Mouse (Mus musculus): ENCODE data around the gene Nrxn2. TPM values are rescaled to one million over a fixed set of nuclear protein-coding genes. Genes with fewer than 3 reads are reported as not detected.

Nrxn2 gene
- 46.3 and 66.5 TPM in 2 replicates for polyA plus RNA-seq (2014; fragmentation: Nextera tagmentation; extraction: Ambion mirVana)

- ATAC-seq (ENCODE audit: low read depth), result peak; percentile 93
- peak within 1 kb of the TSS; percentile 80 for H3K9ac ChIP-seq (replicated peaks; ENCODE audit: low read depth, low read length)
- WGBS, result 1% methylated on average over 35 of the region's 46 CpGs
- no peaks in the 10 kb centered on the region for H3K9me3 ChIP-seq (ENCODE audit: control insufficient read depth, low read length)
- peaks cover 47% of the 10 kb centered on the region for H3K4me1 ChIP-seq (ENCODE audit: control insufficient read depth, insufficient read depth, low read length)
- no peaks in the 10 kb centered on the region for H3K36me3 ChIP-seq (ENCODE audit: control insufficient read depth, insufficient read depth, low read length)
- peak within 1 kb of the TSS; percentile 64 for H3K4me3 ChIP-seq (ENCODE audit: low read depth, low read length)
- peak within 1 kb of the TSS; percentile 78 for H3K4me2 ChIP-seq (ENCODE audit: low read depth, low read length)
- H3K27me3 ChIP-seq (ENCODE audit: control insufficient read depth, insufficient read depth, low read length), result no peaks in the 10 kb centered on the region
- H3K27ac ChIP-seq (ENCODE audit: low read depth, low read length), result peak within 1 kb of the TSS; percentile 92
Measured at GRCm38 (mm10) chr19:6418233-6418879, at the start of gene Nrxn2. TSS of gene Nrxn2 (plus strand) at chr19:6418731.

DNA sequence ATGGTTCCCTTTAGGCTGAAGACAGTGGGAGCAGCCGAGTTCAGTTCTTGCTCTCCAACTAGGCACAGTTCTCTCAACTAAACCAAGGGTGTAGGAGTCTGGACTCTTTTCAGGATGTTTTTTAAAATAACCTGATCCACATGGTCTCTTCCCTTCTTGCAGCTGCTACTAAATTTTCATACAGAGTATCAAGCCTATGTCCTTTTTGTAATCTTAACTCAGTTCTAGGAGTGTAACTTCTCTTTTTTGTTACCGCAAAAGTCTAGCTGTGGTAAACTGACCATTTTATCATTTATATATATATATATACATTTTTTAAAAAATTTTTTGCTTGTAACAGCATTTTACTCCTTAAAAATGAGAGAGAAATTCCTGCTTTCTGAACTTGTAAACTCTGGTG, 48.4 kb upstream of the Nrxn2 start:
- H3K9me3 ChIP-seq (ENCODE audit: control insufficient read depth, low read length), result no peaks in the 10 kb centered on the region
- no peak overlapping the region for H3K9ac ChIP-seq (replicated peaks; ENCODE audit: low read depth, low read length)
- peaks cover 6% of the 10 kb centered on the region for H3K4me1 ChIP-seq (ENCODE audit: control insufficient read depth, insufficient read depth, low read length)
- H3K27ac ChIP-seq (ENCODE audit: low read depth, low read length), result no peak overlapping the region
- H3K4me3 ChIP-seq (ENCODE audit: low read depth, low read length), result no peak overlapping the region
- no peak for ATAC-seq (ENCODE audit: low read depth)
- 91% methylated on average over 2 of the region's 2 CpGs for WGBS
- peaks cover 94% of the 10 kb centered on the region for H3K36me3 ChIP-seq (ENCODE audit: control insufficient read depth, insufficient read depth, low read length)
- no peaks in the 10 kb centered on the region for H3K27me3 ChIP-seq (ENCODE audit: control insufficient read depth, insufficient read depth, low read length)
- H3K4me2 ChIP-seq (ENCODE audit: low read depth, low read length), result no peak overlapping the region

DNA sequence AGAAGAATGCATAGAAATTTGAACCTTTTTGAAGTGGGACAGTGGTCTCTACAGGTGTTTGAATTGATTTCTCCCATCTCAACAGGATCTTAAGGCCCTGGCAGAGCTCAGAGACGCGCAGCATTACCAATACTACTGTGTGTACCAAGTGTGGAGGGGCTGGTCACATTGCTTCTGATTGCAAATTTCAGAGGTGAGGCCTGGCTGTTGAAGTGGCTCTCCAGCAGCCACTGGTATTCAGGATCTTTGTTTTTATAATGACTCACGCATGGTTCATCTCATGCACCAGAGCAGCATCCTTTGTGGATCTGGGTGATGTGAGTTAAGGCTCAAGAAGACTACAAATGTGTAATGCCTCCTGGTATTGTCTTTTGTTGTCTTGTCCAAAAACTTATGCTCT, 46.1 kb upstream of the Nrxn2 start:
- no peak overlapping the region for H3K27ac ChIP-seq (ENCODE audit: low read depth, low read length)
- H3K4me3 ChIP-seq (ENCODE audit: low read depth, low read length), result no peak overlapping the region
- H3K27me3 ChIP-seq (ENCODE audit: control insufficient read depth, insufficient read depth, low read length), result no peaks in the 10 kb centered on the region
- H3K9ac ChIP-seq (replicated peaks; ENCODE audit: low read depth, low read length), result no peak overlapping the region
- 100% methylated on average over 3 of the region's 3 CpGs for WGBS
- H3K9me3 ChIP-seq (ENCODE audit: control insufficient read depth, low read length), result no peaks in the 10 kb centered on the region
- no peak overlapping the region for H3K4me2 ChIP-seq (ENCODE audit: low read depth, low read length)
- peaks cover 96% of the 10 kb centered on the region for H3K36me3 ChIP-seq (ENCODE audit: control insufficient read depth, insufficient read depth, low read length)
- H3K4me1 ChIP-seq (ENCODE audit: control insufficient read depth, insufficient read depth, low read length), result no peaks in the 10 kb centered on the region
- ATAC-seq (ENCODE audit: low read depth), result no peak

DNA sequence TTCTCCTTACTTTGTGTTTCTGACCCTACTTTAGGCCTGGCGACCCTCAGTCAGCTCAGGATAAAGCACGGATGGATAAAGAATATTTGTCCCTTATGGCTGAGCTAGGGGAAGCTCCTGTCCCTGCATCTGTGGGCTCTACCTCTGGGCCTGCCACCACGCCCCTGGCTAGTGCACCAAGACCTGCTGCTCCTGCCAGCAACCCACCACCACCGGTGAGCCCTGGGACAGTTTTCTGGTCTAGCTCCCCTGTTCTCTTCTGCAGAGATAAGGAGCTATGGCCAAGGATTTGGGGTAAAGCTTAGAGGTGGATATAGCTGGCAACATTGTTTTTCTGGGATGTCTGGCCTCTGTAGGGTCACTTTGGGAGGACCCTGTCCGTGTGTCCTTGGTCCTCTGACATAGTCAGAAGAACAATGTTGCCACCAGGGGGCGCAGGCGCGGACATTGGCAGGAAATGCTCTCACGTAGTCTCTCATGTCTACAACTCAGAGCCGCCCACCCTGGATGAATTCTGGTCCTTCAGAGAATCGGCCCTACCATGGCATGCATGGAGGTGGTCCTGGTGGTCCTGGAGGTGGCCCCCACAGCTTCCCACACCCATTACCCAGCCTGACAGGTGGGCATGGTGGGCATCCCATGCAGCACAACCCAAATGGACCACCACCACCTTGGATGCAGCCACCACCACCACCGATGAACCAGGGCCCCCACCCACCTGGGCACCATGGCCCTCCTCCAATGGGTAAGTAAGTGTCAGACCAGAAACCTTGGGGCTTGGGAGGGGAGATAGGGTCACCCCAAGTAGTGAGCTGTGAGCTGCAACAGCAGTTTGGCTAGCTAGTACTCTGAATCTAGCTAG, 44.8 kb upstream of the Nrxn2 start:
- no peak overlapping the region for H3K4me2 ChIP-seq (ENCODE audit: low read depth, low read length)
- H3K27me3 ChIP-seq (ENCODE audit: control insufficient read depth, insufficient read depth, low read length), result no peaks in the 10 kb centered on the region
- peaks cover 86% of the 10 kb centered on the region for H3K36me3 ChIP-seq (ENCODE audit: control insufficient read depth, insufficient read depth, low read length)
- peak; percentile 45; the same call in 1 of the 2 replicates for ATAC-seq (ENCODE audit: low read depth)
- no peak overlapping the region for H3K9ac ChIP-seq (replicated peaks; ENCODE audit: low read depth, low read length)
- 73% methylated on average over 12 of the region's 12 CpGs for WGBS
- no peaks in the 10 kb centered on the region for H3K4me1 ChIP-seq (ENCODE audit: control insufficient read depth, insufficient read depth, low read length)
- no peak overlapping the region for H3K27ac ChIP-seq (ENCODE audit: low read depth, low read length)
- H3K4me3 ChIP-seq (ENCODE audit: low read depth, low read length), result no peak overlapping the region
- no peaks in the 10 kb centered on the region for H3K9me3 ChIP-seq (ENCODE audit: control insufficient read depth, low read length)

DNA sequence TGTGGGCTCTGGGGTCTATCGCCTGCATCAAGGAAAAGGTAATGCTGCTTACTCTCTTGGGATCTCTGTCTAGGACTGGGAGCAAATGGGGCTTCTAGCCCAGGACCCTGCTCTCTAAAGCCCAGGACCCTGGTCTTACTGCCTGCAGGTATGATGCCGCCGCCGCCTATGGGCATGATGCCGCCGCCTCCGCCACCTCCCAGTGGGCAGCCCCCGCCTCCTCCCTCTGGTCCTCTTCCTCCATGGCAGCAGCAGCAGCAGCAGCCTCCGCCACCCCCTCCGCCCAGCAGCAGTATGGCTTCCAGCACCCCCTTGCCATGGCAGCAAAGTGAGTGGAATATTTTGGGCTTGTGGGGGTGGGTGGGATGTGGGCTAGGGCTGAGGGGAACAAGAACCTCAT, 44.0 kb upstream of the Nrxn2 start:
- Histone ChIP-seq H3K4me3 (ENCODE audit: low read depth, low read length) (no peak overlapping the region), H3K4me2 (ENCODE audit: low read depth, low read length) (no peak overlapping the region), H3K9me3 (ENCODE audit: control insufficient read depth, low read length) (no peaks in the 10 kb centered on the region), H3K4me1 (ENCODE audit: control insufficient read depth, insufficient read depth, low read length) (no peaks in the 10 kb centered on the region), H3K27ac (ENCODE audit: low read depth, low read length) (no peak overlapping the region), H3K36me3 (ENCODE audit: control insufficient read depth, insufficient read depth, low read length) (peaks cover 78% of the 10 kb centered on the region), H3K9ac (replicated peaks; ENCODE audit: low read depth, low read length) (no peak overlapping the region), H3K27me3 (ENCODE audit: control insufficient read depth, insufficient read depth, low read length) (no peaks in the 10 kb centered on the region)
- WGBS, result 96% methylated on average over 10 of the region's 10 CpGs
- ATAC-seq (ENCODE audit: low read depth), result no peak

- no peaks in the 10 kb centered on the region for H3K27me3 ChIP-seq (ENCODE audit: control insufficient read depth, insufficient read depth, low read length)
- peaks cover 70% of the 10 kb centered on the region for H3K36me3 ChIP-seq (ENCODE audit: control insufficient read depth, insufficient read depth, low read length)
- ATAC-seq (ENCODE audit: low read depth), result 0 out of 2 replicates have a peak, but pooled peaks have one; percentile 29
- no peak overlapping the region for H3K4me3 ChIP-seq (ENCODE audit: low read depth, low read length)
- no peaks in the 10 kb centered on the region for H3K9me3 ChIP-seq (ENCODE audit: control insufficient read depth, low read length)
- no peak overlapping the region for H3K9ac ChIP-seq (replicated peaks; ENCODE audit: low read depth, low read length)
- WGBS, result 80% methylated on average over 38 of the region's 42 CpGs
- no peak overlapping the region for H3K27ac ChIP-seq (ENCODE audit: low read depth, low read length)
- H3K4me2 ChIP-seq (ENCODE audit: low read depth, low read length), result no peak overlapping the region
- H3K4me1 ChIP-seq (ENCODE audit: control insufficient read depth, insufficient read depth, low read length), result no peaks in the 10 kb centered on the region
Measured at GRCm38 (mm10) chr19:6375423-6376254, 42.9 kb upstream of the Nrxn2 start.

DNA sequence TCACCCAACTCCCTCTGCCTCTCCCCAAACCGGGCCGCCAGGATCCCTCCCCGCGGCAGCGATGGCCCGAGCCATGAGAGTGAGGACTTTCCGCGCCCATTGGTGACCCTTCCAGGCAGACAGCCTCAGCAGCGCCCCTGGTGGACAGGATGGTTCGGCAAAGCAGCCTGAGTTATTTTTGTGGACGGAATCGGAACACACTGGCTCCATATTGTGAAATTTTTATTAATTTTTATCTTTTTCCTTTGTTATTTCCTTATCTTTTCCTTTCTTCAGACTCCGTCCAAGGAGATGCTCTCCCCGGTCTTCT, 42.3 kb upstream of the Nrxn2 start:
- peaks cover 65% of the 10 kb centered on the region for H3K36me3 ChIP-seq (ENCODE audit: control insufficient read depth, insufficient read depth, low read length)
- H3K4me2 ChIP-seq (ENCODE audit: low read depth, low read length), result no peak overlapping the region
- no peaks in the 10 kb centered on the region for H3K4me1 ChIP-seq (ENCODE audit: control insufficient read depth, insufficient read depth, low read length)
- H3K9ac ChIP-seq (replicated peaks; ENCODE audit: low read depth, low read length), result no peak overlapping the region
- no peaks in the 10 kb centered on the region for H3K27me3 ChIP-seq (ENCODE audit: control insufficient read depth, insufficient read depth, low read length)
- no peak overlapping the region for H3K4me3 ChIP-seq (ENCODE audit: low read depth, low read length)
- H3K9me3 ChIP-seq (ENCODE audit: control insufficient read depth, low read length), result no peaks in the 10 kb centered on the region
- no peak overlapping the region for H3K27ac ChIP-seq (ENCODE audit: low read depth, low read length)
- no peak for ATAC-seq (ENCODE audit: low read depth)
- WGBS, result 76% methylated on average over 14 of the region's 14 CpGs

DNA sequence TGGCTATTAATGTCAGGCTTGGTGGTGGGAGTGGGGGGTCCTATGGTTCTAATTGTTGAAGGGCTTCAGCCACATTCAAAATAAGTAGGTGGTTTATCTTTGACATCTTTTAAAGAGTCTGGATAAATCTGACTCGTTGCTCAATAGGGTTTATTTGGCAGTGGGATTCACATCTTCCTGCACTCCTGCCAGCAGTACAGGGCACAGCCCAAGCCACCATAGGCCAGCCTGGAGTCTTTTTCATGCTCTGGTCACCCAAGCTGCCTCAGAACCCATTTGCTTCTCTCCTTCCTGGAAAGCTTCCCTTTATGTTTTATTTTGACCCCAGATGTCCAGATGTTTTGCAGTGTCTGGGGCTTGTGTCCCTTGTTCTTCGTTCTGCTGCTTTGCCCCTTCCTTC, 41.9 kb upstream of the Nrxn2 start:
- no peak for ATAC-seq (ENCODE audit: low read depth)
- 79% methylated on average over 2 of the region's 2 CpGs for WGBS
- H3K27ac ChIP-seq (ENCODE audit: low read depth, low read length), result no peak overlapping the region
- H3K27me3 ChIP-seq (ENCODE audit: control insufficient read depth, insufficient read depth, low read length), result no peaks in the 10 kb centered on the region
- no peaks in the 10 kb centered on the region for H3K4me1 ChIP-seq (ENCODE audit: control insufficient read depth, insufficient read depth, low read length)
- no peaks in the 10 kb centered on the region for H3K9me3 ChIP-seq (ENCODE audit: control insufficient read depth, low read length)
- peaks cover 60% of the 10 kb centered on the region for H3K36me3 ChIP-seq (ENCODE audit: control insufficient read depth, insufficient read depth, low read length)
- H3K4me3 ChIP-seq (ENCODE audit: low read depth, low read length), result no peak overlapping the region
- no peak overlapping the region for H3K4me2 ChIP-seq (ENCODE audit: low read depth, low read length)
- no peak overlapping the region for H3K9ac ChIP-seq (replicated peaks; ENCODE audit: low read depth, low read length)
